Mouse (Mus musculus) left cerebral cortex, postnatal 36 days (tissue): ENCODE measurements around the gene Rdh16. TPM values are rescaled to one million over a fixed set of nuclear protein-coding genes. Genes with fewer than 3 reads are reported as not detected.
"Not testable (repeated sequence)": the region's sequence is repeated elsewhere in the genome, so short reads cannot be mapped to it uniquely, and the experiment has no call there.

Source experiments
- DNase-seq, 2 experiments: peaks; one replicate each; pipeline ENCODE4 v3.0.0; 2021 to 2022; ENCODE audit warnings: low spot score in 2 of 2, mixed read lengths in 1 of 2
- intact Hi-C: fragments of 180-260 bp; cut with DNase I; formaldehyde crosslinking; loops from one replicate; pipeline ENCODE4 v1.15.1; 2025
- total RNA-seq, 2 experiments: library from RNA; stranded (reverse); gene quantifications; 2 replicates each; pipeline ENCODE4 v1.2.3; 2021

The Rdh16 gene
- total RNA-seq, result under 1 TPM; 0.16 to 0.20 TPM

DNA sequence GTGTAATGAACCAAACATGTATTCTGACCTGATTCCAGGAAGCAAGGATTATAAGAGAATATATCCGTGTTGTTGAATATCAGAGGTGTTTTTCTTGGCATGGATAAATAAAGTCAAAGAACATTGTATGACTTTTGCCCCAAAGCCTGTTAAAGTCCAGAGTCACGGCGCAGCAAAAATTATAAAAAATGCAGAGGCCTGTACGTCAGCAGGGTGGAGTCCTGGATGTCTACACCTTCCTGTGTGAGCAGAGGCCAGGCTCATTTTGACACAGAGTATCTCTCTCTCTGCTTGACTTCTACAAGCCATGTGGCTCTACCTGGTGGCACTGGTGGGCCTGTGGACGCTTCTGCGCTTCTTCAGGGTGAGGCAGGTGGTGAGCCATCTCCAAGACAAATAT lies at the start of gene Rdh16:
TSS of gene Rdh16 (plus strand) at position 262 of the 400 bp plus-strand sequence.
- intact Hi-C loops, result no loop called here
- no peak for DNase-seq

DNA sequence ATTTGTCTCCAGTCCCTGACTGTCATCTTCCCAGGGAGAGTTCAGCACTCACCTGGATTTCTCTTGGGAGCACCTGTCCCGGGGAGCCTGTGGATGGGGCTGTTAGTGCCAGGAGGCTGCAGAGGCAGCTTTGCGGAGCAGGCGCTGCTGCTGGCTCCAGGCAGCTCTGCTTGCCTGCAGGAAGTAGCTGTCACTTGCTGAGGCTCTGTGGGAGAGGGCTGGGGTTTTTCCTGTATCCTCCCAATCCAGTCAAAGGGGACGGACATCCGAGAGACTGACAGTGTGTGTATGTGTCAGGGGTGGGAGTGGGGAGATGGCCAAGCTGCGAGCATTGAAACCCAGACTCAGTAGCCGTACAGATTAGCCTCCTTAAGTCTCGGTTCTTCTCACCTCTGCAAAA lies 49.4 kb upstream of the Rdh16 start, which contains the start of gene Gpr182:
TSS of gene Gpr182 (minus strand) at position 185 of the 400 bp plus-strand sequence.
- intact Hi-C loops, result no loop called here

DNA sequence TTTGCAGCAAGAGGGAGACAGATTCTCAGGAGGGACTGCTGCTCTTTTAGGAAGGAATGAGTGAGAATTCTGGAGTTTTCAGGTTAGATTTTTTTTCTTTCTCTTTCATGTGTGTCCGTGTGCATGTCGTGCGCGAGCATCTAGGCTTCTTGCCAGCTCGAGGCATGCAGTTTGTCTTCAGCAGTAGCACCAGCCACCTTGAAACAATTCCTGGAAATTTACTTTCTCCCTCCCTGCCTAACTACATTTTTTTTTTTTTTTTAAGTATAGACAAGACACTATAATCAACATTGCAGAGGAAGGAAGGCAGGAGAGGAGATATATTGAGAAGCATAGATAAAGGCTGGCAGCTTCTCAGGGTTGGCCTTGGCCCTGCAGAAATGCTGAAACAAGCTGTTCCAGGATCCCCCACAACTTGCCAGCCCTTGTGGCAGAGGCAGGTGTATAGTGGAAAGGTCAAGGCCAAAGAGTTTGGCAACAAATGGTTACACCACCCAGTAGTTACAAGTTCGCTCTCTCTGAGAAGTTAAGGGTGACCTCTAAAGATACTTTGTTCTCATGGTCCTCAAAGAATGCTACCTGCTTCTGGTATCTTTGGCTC lies 46.3 kb upstream of the Rdh16 start:
- intact Hi-C loops, result no loop called here
- DNase-seq, result no peak

More for the DNA sequence above, 49.4 kb upstream of the Rdh16 start, which contains the start of gene Gpr182:
- no peak for DNase-seq

DNA sequence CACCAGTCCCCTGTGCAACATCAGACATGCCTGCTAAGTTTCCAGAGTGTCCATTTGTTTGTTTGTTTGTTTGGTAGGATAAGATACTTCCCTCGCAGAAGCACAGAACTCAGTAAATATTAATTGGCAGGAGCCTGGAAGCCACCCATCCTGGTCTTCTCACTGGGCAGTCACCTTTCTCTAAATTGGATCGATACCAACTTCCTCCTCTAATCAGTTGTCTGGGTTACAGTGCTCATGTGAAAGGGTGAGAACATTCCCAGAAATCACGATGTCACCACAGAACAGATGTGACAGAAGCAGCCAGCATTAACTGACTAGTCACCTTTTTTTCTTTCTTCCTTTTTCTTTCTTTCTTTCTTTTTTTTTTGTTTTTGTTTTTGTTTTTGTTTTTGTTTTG lies 45.7 kb upstream of the Rdh16 start:
- intact Hi-C loops, result no loop called here

DNA sequence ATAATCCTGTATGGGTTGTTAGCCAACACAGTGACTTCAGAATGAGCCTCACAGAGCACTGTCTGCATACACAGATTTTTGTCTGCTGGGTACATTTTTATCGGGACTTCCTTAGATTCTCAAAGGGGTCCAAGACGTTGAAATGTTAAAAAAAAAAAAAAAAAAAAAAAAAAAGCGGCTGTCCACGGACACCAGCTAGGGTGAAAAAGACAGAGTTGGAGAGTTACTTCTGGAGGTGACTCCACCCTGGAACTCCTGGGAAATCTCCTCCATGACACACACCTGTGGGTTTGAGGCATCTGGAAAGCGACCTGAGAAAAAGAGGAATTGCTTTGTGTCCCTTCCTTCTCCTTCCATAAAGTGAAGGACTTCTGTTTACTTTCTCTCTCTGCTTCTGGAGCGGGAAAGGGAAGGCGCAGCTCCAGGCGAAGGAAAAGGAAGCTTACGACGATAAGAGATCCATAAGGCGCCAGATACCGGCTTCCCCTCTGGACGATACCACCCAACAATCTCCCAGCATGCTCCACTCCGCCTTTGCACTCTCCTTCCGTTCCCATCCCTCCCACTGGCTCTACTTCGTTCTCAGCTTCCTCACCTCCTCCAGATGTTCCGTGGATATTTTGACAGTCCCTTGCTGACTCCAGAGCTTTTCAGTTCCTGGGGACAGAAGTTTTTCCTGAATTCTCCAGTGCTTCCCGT lies 45.0 kb upstream of the Rdh16 start:
- DNase-seq, result no peak
- intact Hi-C loops, result no loop called here

More for the DNA sequence above, 45.7 kb upstream of the Rdh16 start:
- no peak for DNase-seq

DNA sequence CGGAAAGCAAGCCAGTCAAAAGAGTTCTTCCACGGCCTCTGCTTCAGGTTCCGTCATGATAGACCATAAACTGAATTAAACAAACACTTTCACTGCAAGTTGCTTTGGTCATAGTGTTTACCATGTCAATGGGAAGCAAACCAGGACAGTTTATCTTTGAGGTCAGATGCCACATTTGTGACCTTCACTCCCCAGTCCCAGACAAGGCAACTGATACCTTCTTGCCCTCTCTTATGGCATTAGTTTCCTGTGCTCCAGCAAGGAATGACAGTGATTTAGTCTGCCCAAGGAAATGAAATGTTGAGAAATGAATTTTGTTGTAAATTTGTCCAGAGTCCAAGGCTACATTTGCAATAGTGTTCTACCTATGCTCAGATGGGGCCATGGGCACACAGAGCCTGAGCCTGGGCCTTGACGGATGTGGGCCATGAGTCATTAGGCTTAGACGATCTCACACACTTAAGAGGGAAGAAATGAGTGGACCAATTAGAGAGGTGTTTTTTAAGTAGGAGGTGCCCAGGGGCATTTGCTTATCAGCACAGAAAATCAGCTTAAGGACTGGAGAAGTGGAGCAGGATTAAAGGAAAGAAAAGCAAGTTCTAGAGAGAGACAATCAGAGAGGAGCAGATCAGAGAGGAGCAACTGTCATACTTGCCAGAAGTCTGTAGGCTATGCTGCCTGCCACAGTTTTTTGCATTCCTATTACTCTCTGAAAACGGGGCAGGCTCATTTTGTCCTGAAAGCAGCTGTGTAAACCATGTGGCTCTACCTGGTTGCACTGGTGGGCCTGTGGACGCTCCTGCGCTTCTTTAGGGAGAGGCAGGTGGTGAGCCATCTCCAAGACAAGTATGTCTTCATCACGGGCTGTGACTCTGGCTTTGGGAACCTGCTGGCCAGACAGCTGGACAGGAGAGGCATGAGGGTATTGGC lies 41.5 kb upstream of the Rdh16 start, which contains the start of the genes Rdh1 and Rdh16f1:
TSS of gene Rdh1 (plus strand) at position 541 of the 930 bp plus-strand sequence.
TSS of gene Rdh16f1 (plus strand) at position 607 of the 930 bp plus-strand sequence.
- DNase-seq, result no peak
- intact Hi-C loops, result no loop called here

DNA sequence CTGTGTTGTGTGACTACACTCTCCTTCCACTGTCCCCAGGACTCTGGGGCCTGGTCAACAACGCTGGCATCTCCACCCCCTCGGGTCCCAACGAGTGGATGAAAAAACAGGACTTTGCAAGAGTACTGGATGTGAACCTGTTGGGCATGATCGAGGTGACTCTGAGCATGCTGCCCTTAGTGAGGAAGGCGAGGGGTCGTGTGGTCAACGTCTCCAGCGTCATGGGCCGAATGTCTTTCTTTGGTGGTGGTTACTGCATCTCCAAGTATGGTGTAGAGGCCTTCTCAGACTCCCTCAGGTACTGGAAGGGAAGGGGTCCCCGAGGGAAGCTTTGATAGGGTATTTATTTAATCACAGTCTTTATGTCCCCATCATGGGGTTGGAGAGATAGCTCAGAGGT lies 38.0 kb upstream of the Rdh16 start:
- intact Hi-C loops, DNase-seq: not testable (repeated sequence)

DNA sequence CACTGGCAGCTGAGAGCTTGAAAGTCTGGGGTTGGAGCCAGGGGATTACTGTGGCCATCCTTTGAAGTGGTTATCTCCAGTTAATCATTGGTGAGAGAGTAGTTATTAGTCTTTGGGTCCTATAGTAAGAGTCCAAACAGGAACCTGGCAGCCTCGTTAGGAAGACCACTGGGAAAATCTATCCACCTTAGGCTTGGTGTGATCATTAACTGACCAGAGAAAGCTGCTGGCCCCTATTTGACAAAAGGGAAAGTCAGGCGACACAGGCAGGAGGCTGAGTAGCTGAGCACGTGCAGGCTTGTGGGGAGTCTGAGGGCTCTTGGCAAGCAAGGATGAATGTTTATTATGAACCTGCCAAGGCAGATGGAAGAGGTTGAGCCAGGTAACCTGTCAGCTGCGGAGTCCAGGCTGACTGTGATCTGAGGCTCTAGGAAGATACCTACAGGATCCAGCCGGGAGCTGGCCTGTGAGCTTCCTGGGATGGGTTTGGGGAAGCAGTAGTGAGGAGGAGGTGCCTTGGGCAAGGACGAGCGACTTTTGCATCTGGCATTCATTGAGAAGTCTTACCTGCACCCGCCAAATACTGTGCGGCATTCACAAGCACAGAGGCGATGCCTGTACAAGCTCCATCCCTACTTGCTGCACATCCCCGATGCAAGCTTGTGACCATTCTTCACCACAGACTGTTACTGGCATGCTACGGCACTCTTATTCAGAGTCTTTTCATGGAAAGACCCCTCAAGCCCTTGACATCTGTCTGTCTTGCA lies 36.9 kb upstream of the Rdh16 start:
- DNase-seq, result no peak
- intact Hi-C loops, result no loop called here

DNA sequence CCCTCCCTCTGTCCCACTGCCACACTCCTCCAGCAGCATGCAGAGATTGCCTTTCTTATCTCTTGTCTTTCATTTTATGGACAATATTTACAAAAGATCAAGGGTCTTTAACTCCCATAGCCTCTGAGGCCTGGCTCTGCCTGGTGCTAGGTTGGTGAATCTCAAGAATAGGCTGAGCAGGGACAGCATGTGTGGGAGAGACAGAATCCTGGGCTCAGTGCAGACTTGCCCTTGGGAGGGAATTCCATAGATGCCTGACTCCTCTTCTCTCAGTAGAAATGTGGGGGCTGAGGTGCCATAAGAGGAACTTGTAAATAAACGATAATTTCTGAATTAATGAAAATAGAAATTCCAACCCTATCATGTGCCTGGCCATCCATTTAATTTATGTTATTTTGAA lies 34.4 kb upstream of the Rdh16 start:
- DNase-seq, result no peak
- intact Hi-C loops, result no loop called here

DNA sequence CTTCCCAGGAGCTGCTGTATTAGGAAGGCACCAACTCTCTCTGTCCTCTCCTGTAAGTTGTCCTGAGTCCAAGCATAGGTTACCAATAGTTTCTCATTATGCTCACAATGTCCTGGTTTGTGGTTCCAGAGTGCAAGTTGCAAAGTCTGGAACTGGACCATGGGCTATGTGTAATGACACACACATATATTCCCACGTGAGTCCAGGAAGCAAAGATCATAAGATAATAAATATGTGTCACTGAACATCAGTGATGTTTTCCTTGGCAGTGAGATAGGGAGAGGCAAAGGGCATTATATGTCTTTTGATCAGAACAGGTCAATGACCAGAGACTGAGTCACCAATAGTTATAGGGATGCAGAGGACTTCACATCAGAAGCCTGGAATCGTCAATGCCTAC lies 24.9 kb upstream of the Rdh16 start, which contains the start of gene Rdh9:
TSS of gene Rdh9 (plus strand) at position 376 of the 400 bp plus-strand sequence.
- intact Hi-C loops, result no loop called here
- DNase-seq, result no peak

DNA sequence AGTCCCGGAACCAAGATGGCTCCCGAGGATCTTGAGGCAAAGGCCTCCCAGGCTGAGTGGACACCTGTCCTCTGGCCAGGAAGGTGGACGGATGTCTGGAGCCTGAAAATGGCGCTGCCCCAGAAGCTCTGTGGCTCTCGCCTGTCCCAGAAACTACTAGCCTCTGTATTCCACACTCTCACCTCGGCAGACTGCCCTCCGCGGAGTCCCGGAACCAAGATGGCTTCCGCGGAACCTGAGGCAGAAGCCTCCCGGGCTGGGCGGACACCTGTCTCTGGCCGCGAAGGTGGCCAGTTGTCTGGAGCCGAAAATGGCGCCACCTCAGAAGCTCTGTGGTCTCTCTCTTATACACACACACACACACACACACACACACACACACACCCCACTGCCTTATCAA lies 18.6 kb upstream of the Rdh16 start:
- DNase-seq, intact Hi-C loops: not testable (repeated sequence)

DNA sequence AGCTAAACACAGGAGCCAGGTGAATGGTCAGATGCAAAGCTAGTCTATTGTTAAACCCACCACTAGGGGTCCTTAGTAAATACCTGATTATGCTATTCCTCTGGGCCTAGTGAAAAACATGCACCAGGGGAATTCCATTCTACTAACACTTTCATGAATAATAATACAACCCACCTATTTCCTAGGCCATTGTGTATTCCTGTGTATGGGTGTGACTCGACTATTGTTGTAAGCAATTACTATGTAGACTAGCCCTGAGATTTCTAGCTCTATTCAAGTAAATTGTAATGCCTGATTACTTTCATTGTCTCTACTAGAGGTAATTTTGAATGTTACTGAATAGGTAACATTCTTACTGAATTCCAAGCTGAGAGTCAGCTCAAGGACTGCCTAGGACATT lies 15.5 kb upstream of the Rdh16 start:
- intact Hi-C loops, DNase-seq: not testable (repeated sequence)

DNA sequence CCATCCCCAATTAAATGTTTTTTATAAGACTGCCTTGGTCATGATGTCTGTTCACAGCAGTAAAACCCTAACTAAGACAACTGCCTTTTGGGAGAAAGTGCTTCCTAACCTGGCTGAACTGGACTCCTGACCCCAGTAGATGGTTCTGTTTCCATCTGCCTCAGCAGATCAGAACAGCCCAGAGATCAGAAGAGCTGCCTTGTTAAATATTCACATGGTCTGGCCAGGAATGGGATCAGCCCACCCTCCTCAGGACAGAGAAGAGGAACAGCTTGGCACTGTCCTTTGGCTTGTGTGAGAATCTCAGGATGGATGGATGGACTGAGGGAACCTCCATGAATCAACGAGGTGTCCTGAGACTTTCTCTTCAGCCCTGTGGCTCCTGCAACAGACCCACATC lies 1.7 kb upstream of the Rdh16 start:
- no peak for DNase-seq
- intact Hi-C loops, result no loop called here

DNA sequence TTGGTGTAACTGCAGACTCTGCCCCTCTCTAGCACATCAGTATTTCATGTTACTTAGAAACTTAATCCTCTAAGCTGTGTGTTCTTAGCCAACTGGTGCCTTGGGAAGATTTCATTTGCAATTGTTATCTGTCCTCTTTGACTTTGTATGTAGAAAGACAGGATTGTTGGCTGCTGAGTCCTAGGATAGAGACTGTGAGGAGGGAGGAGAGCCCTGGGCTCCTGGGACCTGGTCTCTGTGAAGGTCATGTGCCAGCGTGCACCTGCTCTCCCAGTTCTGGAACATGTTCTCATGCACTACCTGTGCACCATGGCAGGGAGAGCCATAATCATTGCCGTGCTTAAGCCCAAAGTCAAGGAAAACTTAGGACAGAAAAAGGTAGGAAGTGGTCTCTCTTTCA lies 660 bp downstream of the Rdh16 start:
- DNase-seq, result no peak
- intact Hi-C loops, result no loop called here

DNA sequence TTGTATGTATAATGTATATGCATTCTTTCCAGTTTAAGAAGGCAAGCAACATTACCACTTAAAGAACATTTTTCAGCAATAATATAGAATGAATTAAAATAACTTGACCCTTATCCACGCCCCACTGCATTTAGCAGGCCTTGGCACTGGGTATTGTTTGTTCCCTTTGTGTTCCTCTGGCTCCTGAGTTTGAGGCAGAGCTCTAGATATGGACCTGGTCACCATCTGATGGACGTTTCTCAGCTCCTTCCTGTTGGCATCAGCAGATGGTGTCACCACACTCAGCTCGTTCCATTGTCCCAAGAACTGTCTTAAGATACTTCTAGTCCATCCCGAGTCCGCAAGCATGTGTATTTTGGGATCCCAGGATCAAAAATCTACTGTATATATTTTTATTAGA lies 1.3 kb downstream of the Rdh16 start:
- intact Hi-C loops, result no loop called here

DNA sequence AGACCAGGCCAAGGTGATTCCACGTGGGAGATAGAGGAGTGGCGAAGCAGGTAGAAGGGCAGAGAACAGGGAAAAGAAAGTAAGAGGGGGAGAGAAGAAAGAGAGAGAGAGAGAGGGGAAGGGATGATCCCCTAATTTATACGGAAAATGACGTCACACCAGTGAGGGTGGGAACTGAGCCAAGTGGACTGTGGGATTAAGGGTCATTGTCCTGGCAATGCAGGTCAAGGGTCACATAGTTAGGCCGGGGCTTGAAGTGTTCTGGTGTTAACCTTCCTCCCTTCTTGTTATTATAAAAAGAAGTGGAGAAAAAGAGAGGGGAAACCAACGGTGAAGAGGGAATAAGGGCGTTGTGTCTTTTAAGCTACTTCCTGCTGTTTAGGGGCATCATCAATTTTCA lies 3.5 kb downstream of the Rdh16 start:
- intact Hi-C loops, result no loop called here
- DNase-seq, result no peak

More for the DNA sequence above, 1.3 kb downstream of the Rdh16 start:
- DNase-seq, result no peak

DNA sequence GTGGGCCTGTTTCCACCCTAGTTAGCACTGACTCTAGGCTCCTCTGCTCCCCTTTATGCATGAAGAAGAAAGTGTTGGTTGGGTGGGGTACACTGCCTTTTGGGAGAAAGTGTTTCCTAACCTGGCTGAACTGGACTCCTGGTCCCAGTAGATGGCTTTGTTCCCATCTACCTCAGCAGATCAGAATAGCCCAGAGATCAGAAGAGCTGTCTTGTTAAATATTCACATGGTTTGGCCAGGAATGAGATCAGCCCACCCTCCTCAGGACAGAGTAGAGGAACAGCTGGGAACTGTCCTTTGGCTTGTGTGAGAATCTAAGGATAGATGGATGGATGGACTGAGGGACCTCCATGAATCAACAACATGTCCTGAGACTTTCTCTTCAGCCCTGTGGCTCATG lies 14.9 kb downstream of the Rdh16 start:
- intact Hi-C loops, result no loop called here
- DNase-seq, result no peak

DNA sequence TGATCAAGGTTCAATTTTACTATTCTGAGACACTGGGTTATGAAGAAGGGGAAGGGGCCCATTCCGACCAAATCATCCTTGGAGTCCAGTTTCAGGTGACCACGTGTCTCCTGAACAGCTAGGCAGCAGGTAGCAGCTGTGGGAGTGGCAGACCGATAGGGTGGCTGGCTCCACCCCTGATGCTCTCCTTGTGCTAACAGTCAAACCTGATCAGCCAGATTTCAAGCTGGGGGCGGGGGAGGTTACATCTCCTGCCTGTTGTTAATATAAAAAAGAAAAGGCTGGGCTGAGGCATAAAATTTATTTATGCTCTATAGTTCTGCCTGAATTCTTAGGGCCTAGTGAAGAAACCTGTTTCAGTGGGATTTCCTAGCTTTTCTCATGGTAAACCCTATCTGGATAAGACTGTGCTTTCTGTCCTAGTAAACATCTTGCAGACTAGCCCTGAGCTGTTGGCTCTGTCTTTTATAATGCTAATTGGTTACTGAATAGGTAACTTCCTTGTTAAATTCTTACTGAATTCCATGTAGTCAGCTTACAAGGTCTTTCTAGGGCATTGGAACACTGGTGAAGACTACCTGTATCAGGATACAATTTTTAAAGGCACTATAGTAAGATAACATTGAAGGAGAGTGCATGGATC lies 16.4 kb downstream of the Rdh16 start:
- intact Hi-C loops, result not testable (repeated sequence)

DNA sequence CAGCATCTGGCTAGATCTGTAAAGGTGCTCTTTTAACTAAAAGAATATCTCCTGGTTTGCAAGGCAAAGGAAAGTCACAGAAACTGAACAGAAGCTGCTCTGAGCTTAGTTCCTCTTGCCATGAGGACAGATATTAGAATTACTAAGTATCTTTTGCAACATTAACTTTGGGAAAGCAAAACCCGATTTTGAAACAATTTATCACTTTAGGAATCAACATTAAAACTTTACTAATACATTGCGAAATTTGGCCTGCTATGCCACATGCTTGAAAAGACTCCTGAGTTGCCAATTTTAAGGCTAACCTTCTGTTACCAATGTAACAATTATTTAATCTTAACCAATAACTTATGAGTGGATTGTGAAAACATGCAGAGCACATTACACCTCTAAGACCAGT lies 20.9 kb downstream of the Rdh16 start:
- DNase-seq, intact Hi-C loops: not testable (repeated sequence)

More for the DNA sequence above, 16.4 kb downstream of the Rdh16 start:
- DNase-seq, result not testable (repeated sequence)
